Mouse (Mus musculus) heart, embryonic 10.5 days (tissue): ENCODE measurements around the gene Abcd4. TPM values are rescaled to one million over a fixed set of nuclear protein-coding genes. Genes with fewer than 3 reads are reported as not detected.

Source experiments
- DNase-seq: peaks from one replicate; pipeline ENCODE4 v3.0.0-alpha.2; 2017; ENCODE audit warnings: low spot score
- H3K27ac ChIP-seq: fragments of 300-500 bp; sonication (generic); 2 replicates; pipeline ENCODE4 v1.5.1; 2016; ENCODE audit warnings: mild to moderate bottlenecking
- H3K27me3 ChIP-seq: fragments of 300-500 bp; sonication (generic); 2 replicates; pipeline ENCODE4 v1.6.1; 2016; ENCODE audit warnings: mild to moderate bottlenecking; ENCODE audit not compliant: poor library complexity, insufficient read depth, severe bottlenecking
- H3K36me3 ChIP-seq: fragments of 300-500 bp; sonication (generic); 2 replicates; pipeline ENCODE4 v1.6.1; 2016; ENCODE audit warnings: mild to moderate bottlenecking, moderate library complexity
- H3K4me1 ChIP-seq: fragments of 300-500 bp; sonication (generic); 2 replicates; pipeline ENCODE4 v1.6.1; 2016; ENCODE audit warnings: mild to moderate bottlenecking
- H3K4me3 ChIP-seq: fragments of 300-500 bp; sonication (generic); 2 replicates; pipeline ENCODE4 v1.5.1; 2016; ENCODE audit warnings: mild to moderate bottlenecking, moderate library complexity
- H3K9me3 ChIP-seq: fragments of 300-500 bp; sonication (generic); 2 replicates; pipeline ENCODE4 v1.6.1; 2016; ENCODE audit warnings: mild to moderate bottlenecking, moderate library complexity
- WGBS: fragments of 180-500 bp; shearing (Covaris S2); methylation state at CpG from one replicate; pipeline ENCODE4 v1.1.7; 2016; 5-methylcytosine and 5-hydroxymethylcytosine counted together
- polyA plus RNA-seq: library from polyadenylated mRNA; unstranded; fragments of >200 nt; fragmentation: Nextera tagmentation; extraction: Ambion mirVana; gene quantifications from 2 replicates; pipeline ENCODE4 v1.2.1, GENCODE M21; 2016

Gene Abcd4
- polyA plus RNA-seq, 1 experiment from 2014 or later, result 13.8 TPM

DNA sequence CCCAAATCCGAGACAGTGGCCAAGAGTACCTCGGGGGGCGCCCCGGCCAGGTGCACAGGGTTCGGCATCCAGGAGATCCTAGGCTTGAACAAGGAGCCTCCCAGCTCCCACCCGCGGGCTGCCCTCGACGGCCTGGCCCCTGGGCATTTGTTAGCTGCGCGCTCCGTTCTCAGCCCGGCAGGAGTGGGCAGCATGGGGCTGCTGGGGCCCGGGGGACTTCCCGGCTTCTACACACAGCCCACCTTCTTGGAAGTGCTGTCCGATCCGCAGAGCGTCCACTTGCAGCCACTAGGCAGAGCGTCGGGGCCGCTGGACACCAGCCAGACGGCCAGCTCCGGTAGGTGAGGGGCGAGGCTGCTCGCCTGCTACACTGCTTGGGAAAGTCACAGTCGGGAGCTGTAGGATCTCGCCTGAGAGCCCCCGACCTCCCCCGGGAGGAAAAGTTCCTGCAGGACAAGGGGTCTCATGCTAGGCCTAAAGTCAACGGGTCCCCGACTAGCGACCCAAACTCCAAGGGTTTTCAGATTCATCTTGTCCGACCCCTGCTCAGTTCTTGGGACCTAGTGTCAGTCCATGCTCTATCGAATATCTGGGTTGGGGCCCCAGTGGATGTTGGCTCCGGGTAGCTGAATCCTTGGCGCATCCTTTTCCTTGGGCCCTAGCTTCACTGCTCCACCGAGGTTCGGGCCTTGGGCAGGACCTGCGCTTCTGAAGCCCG, 47.1 kb downstream of the Abcd4 start:
- WGBS, result under 1% methylated on average over 40 of the region's 40 CpGs

DNA sequence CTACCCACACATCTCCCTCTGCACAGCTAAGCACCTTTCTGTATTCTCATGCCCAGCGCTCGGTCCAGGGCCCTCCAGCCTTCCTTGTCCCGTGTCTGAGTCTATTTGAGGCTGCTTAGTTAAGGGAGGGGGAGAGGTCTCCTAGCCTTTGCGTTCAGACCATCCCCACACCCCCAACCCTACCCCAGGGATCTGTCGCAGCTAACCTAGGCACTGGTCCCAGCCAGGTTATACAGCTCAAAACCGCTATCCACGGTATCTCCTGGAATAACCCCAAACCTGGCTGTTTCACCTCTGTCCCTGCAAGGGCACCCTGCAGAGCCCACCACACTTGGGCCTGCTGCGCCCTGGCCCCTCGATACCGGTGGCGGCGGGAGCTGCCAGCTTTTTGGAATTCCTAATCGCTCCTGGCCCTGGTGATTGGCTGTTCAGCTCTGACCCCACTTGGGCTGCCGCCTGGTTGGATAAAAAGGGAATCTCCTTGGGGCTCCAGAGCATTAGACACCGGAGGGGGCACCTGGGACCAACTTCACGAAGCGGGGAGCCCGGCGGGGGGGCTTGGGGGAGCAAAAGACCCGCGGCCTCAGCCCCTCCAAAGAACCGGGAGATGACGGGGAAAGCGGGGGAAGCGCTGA, 47.8 kb downstream of the Abcd4 start, which contains the start of gene Vsx2:
Gene Vsx2, plus strand, starts transcription at position 427 of the 635 bp plus-strand sequence.
- H3K4me3 ChIP-seq, result peak within 1 kb of the TSS; percentile 45
- DNase-seq, result no peak
- 2% methylated on average over 25 of the region's 25 CpGs for WGBS
- peaks cover 88% of the 10 kb centered on the region for H3K27me3 ChIP-seq
- H3K4me1 ChIP-seq, result peaks cover 23% of the 10 kb centered on the region
- H3K27ac ChIP-seq, result no peak within 1 kb of the TSS
- H3K36me3 ChIP-seq, result no peaks in the 10 kb centered on the region
- no peaks in the 10 kb centered on the region for H3K9me3 ChIP-seq

More for the DNA sequence above, 47.1 kb downstream of the Abcd4 start:
- Histone ChIP-seq H3K27me3 (peaks cover 95% of the 10 kb centered on the region), H3K27ac (no peak overlapping the region), H3K9me3 (no peaks in the 10 kb centered on the region), H3K4me1 (peaks cover 23% of the 10 kb centered on the region), H3K36me3 (no peaks in the 10 kb centered on the region), H3K4me3 (peak overlapping the region; percentile 45)
- DNase-seq, result no peak

DNA sequence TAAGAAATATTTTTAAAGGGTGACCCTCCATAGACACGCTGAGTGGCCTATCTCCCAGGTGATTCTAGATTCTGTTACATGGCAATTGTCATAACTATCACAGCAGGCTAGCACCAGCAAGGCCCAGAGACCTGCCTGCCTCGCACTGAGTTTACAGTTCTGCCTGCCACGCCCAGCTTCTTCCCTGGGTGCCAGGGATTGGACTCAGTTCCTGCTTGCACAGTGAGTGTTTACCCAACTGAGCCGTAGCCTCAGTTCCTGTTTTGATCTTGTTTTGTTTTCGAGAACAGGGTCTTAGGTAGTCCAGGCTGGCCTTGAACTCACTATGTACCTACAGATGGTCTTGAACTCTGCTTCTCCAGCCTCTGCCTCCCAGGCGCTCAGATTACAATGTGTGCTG, 49.6 kb downstream of the Abcd4 start:
- Histone ChIP-seq H3K27me3 (peaks cover 77% of the 10 kb centered on the region), H3K9me3 (no peaks in the 10 kb centered on the region), H3K4me1 (peaks cover 23% of the 10 kb centered on the region), H3K4me3 (no peak overlapping the region), H3K36me3 (no peaks in the 10 kb centered on the region), H3K27ac (no peak overlapping the region)
- no peak for DNase-seq
- WGBS, result 75% methylated on average over 6 of the region's 6 CpGs

DNA sequence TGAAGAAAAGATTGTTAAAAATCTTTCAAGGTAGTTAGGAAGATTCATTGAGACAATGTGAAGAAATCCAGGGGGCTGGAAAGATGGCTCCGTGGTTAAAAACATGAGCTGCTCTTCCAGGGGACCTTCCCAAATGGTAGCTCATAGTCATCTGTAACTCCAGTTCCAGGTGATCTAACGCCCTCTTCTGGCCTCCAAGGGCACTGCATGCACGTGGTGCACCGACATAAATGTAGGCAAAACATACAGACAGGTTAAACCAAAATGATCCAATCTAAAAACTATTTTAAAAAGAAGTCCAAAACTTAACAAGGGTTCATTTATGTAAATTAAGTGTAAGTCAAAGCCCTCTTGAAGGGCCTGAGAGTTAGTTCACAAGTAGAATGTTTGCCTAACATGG, 54.7 kb downstream of the Abcd4 start:
- 47% methylated on average over 4 of the region's 4 CpGs for WGBS
- no peaks in the 10 kb centered on the region for H3K4me1 ChIP-seq
- H3K36me3 ChIP-seq, result no peaks in the 10 kb centered on the region
- DNase-seq, result no peak
- no peaks in the 10 kb centered on the region for H3K9me3 ChIP-seq
- H3K27ac ChIP-seq, result no peak overlapping the region
- no peak overlapping the region for H3K4me3 ChIP-seq
- H3K27me3 ChIP-seq, result peaks cover 27% of the 10 kb centered on the region

DNA sequence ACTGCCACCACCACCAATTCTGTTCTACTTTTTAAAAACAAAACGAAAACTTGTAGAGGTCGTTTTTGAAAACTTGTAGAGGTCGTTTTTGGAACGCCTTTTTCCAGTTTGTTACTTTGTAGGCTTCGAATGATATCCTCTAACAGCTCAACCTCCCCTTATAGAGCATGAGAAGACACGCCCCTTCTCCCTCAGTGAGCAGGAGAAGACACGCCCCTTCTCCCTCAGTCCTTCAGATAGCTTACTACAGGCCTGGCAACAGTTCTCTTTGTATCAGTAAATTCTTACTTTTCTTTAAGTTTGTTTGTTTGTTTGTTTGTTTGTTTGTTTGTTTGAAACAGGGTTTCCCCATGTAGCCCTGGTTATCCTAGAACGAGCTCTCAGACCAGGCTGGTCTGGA, 62.0 kb downstream of the Abcd4 start:
- Histone ChIP-seq H3K9me3 (no peaks in the 10 kb centered on the region), H3K27me3 (0 out of 2 replicates have a peak, but pooled peaks cover 12% of the 10 kb centered on the region), H3K4me1 (no peaks in the 10 kb centered on the region), H3K27ac (no peak overlapping the region), H3K36me3 (no peaks in the 10 kb centered on the region), H3K4me3 (no peak overlapping the region)
- WGBS, result 53% methylated on average over 8 of the region's 8 CpGs
- no peak for DNase-seq

Other genes with a start within 250 kb of the Abcd4 start
- gene Entpd5, start 208.4 kb downstream of the Abcd4 start, polyA plus RNA-seq, result 20.0 and 23.4 TPM in 2 replicates
- gene Bbof1, start 208.3 kb downstream of the Abcd4 start, polyA plus RNA-seq, result 0.57 and 1.1 TPM in 2 replicates
- gene Rnf113a2, start 200.2 kb downstream of the Abcd4 start, polyA plus RNA-seq, result 20.0 and 22.0 TPM in 2 replicates
- 23.8 and 31.3 TPM in 2 replicates for gene Aldh6a1, start 166.4 kb downstream of the Abcd4 start, polyA plus RNA-seq
- gene Lin52, start 166.0 kb downstream of the Abcd4 start, polyA plus RNA-seq, result 17.7 and 20.5 TPM in 2 replicates
- gene Vsx2, start 47.7 kb downstream of the Abcd4 start, polyA plus RNA-seq, result not detected in 2 replicates
- gene Vrtn, start 23.6 kb upstream of the Abcd4 start, polyA plus RNA-seq, result not detected in 2 replicates
- 0.05 and 0.15 TPM in 2 replicates for gene Syndig1l, start 81.4 kb upstream of the Abcd4 start, polyA plus RNA-seq
- 55.5 and 58.4 TPM in 2 replicates for gene Npc2, start 155.7 kb upstream of the Abcd4 start, polyA plus RNA-seq
- gene Isca2, start 155.8 kb upstream of the Abcd4 start, polyA plus RNA-seq, result 142 and 145 TPM in 2 replicates